Mouse (Mus musculus): ENCODE measurements around the gene Zfp600. TPM values are rescaled to one million over a fixed set of nuclear protein-coding genes. Genes with fewer than 3 reads are reported as not detected.
"Not testable (repeated sequence)": the region's sequence is repeated elsewhere in the genome, so short reads cannot be mapped to it uniquely, and the experiment has no call there.

Zfp600 gene
- not detected in 2 replicates for polyA plus RNA-seq (2012; rRNA removed)

- not testable (repeated sequence) for H3K27me3 ChIP-seq (ENCODE audit: control insufficient read depth, insufficient read depth, low read length); DNase-seq (ENCODE audit: low read depth in 1 of 2, low spot score in 2 of 2)
- no CpG with 5 or more reads among the region's 6 CpGs for WGBS
Measured at GRCm38 (mm10) chr4:146156524-146156923, at the start of gene Zfp600. Gene Zfp600 (plus strand): TSS chr4:146156824.

GRCm38 (mm10) chr4:146162893-146163292 is 6.3 kb downstream of the Zfp600 start:
- WGBS = 77% methylated on average over 4 of the region's 4 CpGs
- DNase-seq (ENCODE audit: low read depth in 1 of 2, low spot score in 2 of 2); H3K27ac ChIP-seq (ENCODE audit: insufficient read depth, low read length); H3K27me3 ChIP-seq (ENCODE audit: control insufficient read depth, insufficient read depth, low read length); H3K4me1 ChIP-seq (ENCODE audit: control insufficient read depth, insufficient read depth, insufficient read length); H3K36me3 ChIP-seq (ENCODE audit: control insufficient read depth, insufficient read depth, low read length); H3K4me3 ChIP-seq (ENCODE audit: extremely low read depth, insufficient read depth, insufficient read length): not testable (repeated sequence)

More at GRCm38 (mm10) chr4:146156524-146156923, at the start of gene Zfp600:
- not testable (repeated sequence) for H3K36me3 ChIP-seq (ENCODE audit: control insufficient read depth, insufficient read depth, low read length); H3K4me1 ChIP-seq (ENCODE audit: control insufficient read depth, insufficient read depth, insufficient read length); H3K4me3 ChIP-seq (ENCODE audit: extremely low read depth, insufficient read depth, insufficient read length); H3K27ac ChIP-seq (ENCODE audit: insufficient read depth, low read length)

GRCm38 (mm10) chr4:146167202-146167832 is 10.7 kb downstream of the Zfp600 start:
- H3K36me3 ChIP-seq (ENCODE audit: control insufficient read depth, insufficient read depth, low read length); H3K4me1 ChIP-seq (ENCODE audit: control insufficient read depth, insufficient read depth, insufficient read length); H3K27me3 ChIP-seq (ENCODE audit: control insufficient read depth, insufficient read depth, low read length); H3K27ac ChIP-seq (ENCODE audit: insufficient read depth, low read length); H3K4me3 ChIP-seq (ENCODE audit: extremely low read depth, insufficient read depth, insufficient read length); DNase-seq (ENCODE audit: low read depth in 1 of 2, low spot score in 2 of 2): not testable (repeated sequence)
- WGBS = 78% methylated on average over 3 of the region's 3 CpGs

GRCm38 (mm10) chr4:146167879-146168532 is 11.4 kb downstream of the Zfp600 start:
- H3K27ac ChIP-seq (ENCODE audit: insufficient read depth, low read length); H3K36me3 ChIP-seq (ENCODE audit: control insufficient read depth, insufficient read depth, low read length); H3K4me3 ChIP-seq (ENCODE audit: extremely low read depth, insufficient read depth, insufficient read length); H3K27me3 ChIP-seq (ENCODE audit: control insufficient read depth, insufficient read depth, low read length); DNase-seq (ENCODE audit: low read depth in 1 of 2, low spot score in 2 of 2); H3K4me1 ChIP-seq (ENCODE audit: control insufficient read depth, insufficient read depth, insufficient read length): not testable (repeated sequence)
- WGBS = 80% methylated on average over 10 of the region's 10 CpGs

- not testable (repeated sequence) for H3K36me3 ChIP-seq (ENCODE audit: control insufficient read depth, insufficient read depth, low read length); H3K4me3 ChIP-seq (ENCODE audit: extremely low read depth, insufficient read depth, insufficient read length); H3K27me3 ChIP-seq (ENCODE audit: control insufficient read depth, insufficient read depth, low read length); H3K4me1 ChIP-seq (ENCODE audit: control insufficient read depth, insufficient read depth, insufficient read length); DNase-seq (ENCODE audit: low read depth in 1 of 2, low spot score in 2 of 2); H3K27ac ChIP-seq (ENCODE audit: insufficient read depth, low read length)
- WGBS = no CpG with 5 or more reads among the region's 2 CpGs
Measured at GRCm38 (mm10) chr4:146168730-146169215, 12.1 kb downstream of the Zfp600 start.

GRCm38 (mm10) chr4:146173378-146174226 is 17.0 kb downstream of the Zfp600 start:
- not testable (repeated sequence) for H3K4me1 ChIP-seq (ENCODE audit: control insufficient read depth, insufficient read depth, insufficient read length); H3K27ac ChIP-seq (ENCODE audit: insufficient read depth, low read length); H3K36me3 ChIP-seq (ENCODE audit: control insufficient read depth, insufficient read depth, low read length); H3K4me3 ChIP-seq (ENCODE audit: extremely low read depth, insufficient read depth, insufficient read length); H3K27me3 ChIP-seq (ENCODE audit: control insufficient read depth, insufficient read depth, low read length)
- DNase-seq (ENCODE audit: low read depth in 1 of 2, low spot score in 2 of 2) = peak in 1 of 2 experiments; percentile 23
- WGBS = 53% methylated on average over 4 of the region's 4 CpGs

GRCm38 (mm10) chr4:146204357-146204756 is 47.7 kb downstream of the Zfp600 start:
- H3K4me3 ChIP-seq (ENCODE audit: extremely low read depth, insufficient read depth, insufficient read length); DNase-seq (ENCODE audit: low read depth in 1 of 2, low spot score in 2 of 2); H3K27ac ChIP-seq (ENCODE audit: insufficient read depth, low read length); H3K36me3 ChIP-seq (ENCODE audit: control insufficient read depth, insufficient read depth, low read length); H3K27me3 ChIP-seq (ENCODE audit: control insufficient read depth, insufficient read depth, low read length); H3K4me1 ChIP-seq (ENCODE audit: control insufficient read depth, insufficient read depth, insufficient read length): not testable (repeated sequence)
- 88% methylated on average over 2 of the region's 2 CpGs for WGBS

- 20% methylated on average over 34 of the region's 113 CpGs for whole genome bisulfite sequencing
Measured at GRCm38 (mm10) chr4:146239252-146240244, 82.9 kb downstream of the Zfp600 start.

GRCm38 (mm10) chr4:146242119-146242518 is 85.5 kb downstream of the Zfp600 start:
- 71% methylated on average over 5 of the region's 5 CpGs for WGBS
- H3K36me3 ChIP-seq (ENCODE audit: control insufficient read depth, insufficient read depth, low read length); H3K27ac ChIP-seq (ENCODE audit: insufficient read depth, low read length); DNase-seq (ENCODE audit: low read depth in 1 of 2, low spot score in 2 of 2); H3K4me1 ChIP-seq (ENCODE audit: control insufficient read depth, insufficient read depth, insufficient read length); H3K4me3 ChIP-seq (ENCODE audit: extremely low read depth, insufficient read depth, insufficient read length); H3K27me3 ChIP-seq (ENCODE audit: control insufficient read depth, insufficient read depth, low read length): not testable (repeated sequence)

More at GRCm38 (mm10) chr4:146239252-146240244, 82.9 kb downstream of the Zfp600 start:
- DNase-seq (ENCODE audit: low read depth in 1 of 2, low spot score in 2 of 2); H3K4me3 ChIP-seq (ENCODE audit: extremely low read depth, insufficient read depth, insufficient read length); H3K27me3 ChIP-seq (ENCODE audit: control insufficient read depth, insufficient read depth, low read length); H3K27ac ChIP-seq (ENCODE audit: insufficient read depth, low read length); H3K36me3 ChIP-seq (ENCODE audit: control insufficient read depth, insufficient read depth, low read length); H3K4me1 ChIP-seq (ENCODE audit: control insufficient read depth, insufficient read depth, insufficient read length): not testable (repeated sequence)
